Mouse (Mus musculus) urinary bladder, adult 18-20 months (tissue): ENCODE data around the gene Alox12b.

Experiments
- DNase-seq, 2 experiments: peaks; one replicate each; pipeline ENCODE4 v3.0.0; 2022; ENCODE audit warnings: low spot score in 2 of 2, mixed read lengths in 2 of 2

Gene Alox12b

DNA sequence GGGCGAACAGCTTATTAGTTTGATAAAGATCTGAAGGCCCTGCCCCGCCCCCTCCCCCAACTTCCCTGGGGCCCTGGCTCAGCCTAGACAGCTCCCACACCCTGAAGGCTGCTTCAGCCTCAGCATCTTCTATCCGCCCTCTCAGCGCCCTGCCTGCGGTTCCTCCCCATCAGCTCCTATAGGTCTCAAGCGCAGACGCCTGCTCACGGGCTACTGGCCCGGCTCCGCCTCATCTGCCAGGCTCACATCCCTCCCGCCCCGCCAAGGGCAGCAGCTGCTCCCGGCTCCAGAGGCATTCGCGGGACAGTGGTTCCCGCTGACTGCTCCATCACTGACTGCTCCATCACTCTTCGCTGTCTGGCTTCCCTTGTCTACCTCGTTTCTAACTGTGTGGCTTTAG, at the start of gene Alox12b:
TSS of gene Alox12b (plus strand) at position 190 of the 400 bp plus-strand sequence.
- DNase-seq: no peak

GRCm38 (mm10) chr11:69107676-69108075, 49.1 kb upstream of the Alox12b start:
- no peak for DNase-seq

DNA sequence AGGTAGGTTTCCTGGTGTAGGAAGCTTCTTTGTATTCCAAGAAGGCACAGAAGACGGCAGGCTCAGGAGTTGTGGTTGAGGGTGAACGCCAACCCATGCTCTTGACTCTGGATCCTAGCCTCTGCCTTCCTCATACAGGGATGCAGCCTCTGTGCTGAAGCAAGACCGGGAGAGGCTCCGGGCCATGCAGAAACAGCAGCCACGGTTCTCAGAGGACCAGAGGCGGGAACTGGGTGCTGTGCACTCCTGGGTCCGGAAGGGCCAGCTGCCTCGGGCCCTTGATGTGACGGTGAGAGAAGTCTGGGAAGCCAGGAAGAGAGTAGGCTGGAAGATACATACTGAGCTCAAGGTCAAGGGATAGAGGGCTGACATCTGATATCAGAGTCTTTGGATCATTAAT, 48.6 kb upstream of the Alox12b start:
- DNase-seq: no peak

DNA sequence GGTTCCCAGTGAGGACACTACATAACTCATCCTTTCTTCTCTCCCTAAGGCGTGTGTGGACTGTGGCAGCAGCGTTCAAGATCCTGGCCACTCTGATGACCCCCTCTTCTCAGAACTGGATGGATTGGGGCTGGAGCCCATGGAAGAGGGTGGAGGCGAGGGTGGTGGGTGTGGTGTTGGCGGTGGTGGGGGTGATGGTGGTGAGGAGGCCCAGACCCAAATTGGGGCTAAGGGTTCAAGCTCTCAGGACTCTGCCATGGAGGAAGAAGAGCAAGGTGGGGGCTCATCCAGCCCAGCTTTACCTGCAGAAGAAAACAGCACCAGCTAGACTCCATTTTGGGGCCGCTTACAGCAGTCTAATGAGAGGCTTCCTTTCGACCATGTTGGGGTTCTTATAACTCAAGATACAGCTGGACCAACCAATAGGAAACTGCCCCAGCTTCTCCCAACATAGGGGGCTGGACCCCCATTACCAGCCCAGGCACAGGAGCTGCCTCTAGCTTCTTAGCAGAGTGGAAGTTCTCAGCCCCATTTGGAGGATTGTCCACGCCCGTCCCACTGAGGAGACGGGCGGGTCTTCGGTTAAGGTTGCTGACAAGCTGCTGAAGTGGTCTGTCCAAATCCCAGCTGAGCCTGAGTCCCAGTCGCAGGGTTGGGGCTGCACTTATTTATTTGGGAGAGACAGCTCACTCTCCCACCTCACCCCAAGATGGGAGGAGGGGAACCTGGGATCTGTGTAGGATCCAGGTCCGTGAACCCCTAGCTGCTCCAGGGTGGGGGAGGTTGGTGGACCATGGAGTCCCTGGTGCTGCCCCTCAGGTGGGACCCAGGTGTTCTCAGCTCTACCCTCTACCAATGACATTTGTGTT, 47.5 kb upstream of the Alox12b start:
- DNase-seq: no peak

- peak; percentile 79 to 93 for DNase-seq
Measured at GRCm38 (mm10) chr11:69110319-69111046, 46.3 kb upstream of the Alox12b start.

GRCm38 (mm10) chr11:69111051-69111810, 45.6 kb upstream of the Alox12b start:
- DNase-seq: no peak

DNA sequence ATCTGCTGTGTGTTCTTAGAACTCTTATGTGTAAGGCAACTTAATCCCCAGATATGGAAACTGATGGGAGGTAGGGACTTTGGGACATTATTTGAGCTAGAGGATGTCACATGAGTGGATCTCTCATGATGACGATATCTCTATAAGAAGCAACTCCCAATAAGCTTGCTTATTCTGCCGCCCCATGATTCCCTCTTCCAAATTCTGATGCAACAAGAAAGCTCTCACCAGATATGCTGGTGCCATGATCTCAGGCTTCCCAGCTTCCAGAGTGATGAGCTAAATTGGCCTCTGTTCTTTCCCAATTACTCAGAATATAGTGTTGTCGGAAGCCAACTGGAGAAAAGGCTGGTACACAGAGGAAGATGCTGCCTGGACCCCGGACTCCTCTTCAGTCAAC, 44.9 kb upstream of the Alox12b start:
- no peak for DNase-seq

- DNase-seq: no peak
Measured at GRCm38 (mm10) chr11:69114018-69114417, 42.8 kb upstream of the Alox12b start.

DNA sequence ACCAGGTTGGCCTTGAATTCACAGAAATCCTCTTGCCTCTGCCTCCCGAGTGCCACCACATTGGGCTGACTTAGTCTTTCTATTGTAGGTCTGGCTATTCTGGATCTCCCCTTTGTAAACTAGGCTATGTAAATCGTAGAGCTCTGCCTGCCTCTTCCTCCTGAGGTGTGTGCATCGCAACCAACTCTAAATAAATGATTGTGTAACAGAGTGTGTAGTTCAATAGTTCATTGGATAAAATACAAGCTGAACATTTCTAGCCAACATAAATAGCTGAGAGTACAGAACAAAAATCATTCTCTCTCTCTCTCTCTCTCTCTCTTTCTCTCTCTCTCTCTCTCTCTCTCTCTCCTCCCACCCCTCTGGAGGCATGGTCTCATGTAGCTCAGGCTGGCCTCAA, 42.2 kb upstream of the Alox12b start:
- DNase-seq: no peak

DNA sequence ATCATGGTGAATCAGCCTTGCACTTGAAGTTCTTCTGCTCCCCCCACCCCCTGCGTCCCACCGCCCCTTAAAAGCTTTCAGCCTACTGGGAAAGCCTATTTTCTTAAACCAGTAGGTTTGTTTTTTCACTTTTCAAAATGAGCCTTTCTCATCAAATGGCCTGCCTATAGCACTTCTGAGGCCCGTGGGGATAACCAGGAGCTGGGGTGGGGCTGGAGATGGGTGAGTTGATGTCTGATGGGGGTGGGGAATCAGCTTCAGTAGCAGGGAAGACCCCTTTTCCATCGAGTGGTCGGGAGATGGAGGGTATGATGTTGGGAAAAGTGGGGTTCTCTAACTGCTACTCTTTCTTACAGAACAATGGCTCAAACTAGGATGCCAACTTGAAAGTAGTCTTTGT, 39.9 kb upstream of the Alox12b start:
- no peak for DNase-seq

DNA sequence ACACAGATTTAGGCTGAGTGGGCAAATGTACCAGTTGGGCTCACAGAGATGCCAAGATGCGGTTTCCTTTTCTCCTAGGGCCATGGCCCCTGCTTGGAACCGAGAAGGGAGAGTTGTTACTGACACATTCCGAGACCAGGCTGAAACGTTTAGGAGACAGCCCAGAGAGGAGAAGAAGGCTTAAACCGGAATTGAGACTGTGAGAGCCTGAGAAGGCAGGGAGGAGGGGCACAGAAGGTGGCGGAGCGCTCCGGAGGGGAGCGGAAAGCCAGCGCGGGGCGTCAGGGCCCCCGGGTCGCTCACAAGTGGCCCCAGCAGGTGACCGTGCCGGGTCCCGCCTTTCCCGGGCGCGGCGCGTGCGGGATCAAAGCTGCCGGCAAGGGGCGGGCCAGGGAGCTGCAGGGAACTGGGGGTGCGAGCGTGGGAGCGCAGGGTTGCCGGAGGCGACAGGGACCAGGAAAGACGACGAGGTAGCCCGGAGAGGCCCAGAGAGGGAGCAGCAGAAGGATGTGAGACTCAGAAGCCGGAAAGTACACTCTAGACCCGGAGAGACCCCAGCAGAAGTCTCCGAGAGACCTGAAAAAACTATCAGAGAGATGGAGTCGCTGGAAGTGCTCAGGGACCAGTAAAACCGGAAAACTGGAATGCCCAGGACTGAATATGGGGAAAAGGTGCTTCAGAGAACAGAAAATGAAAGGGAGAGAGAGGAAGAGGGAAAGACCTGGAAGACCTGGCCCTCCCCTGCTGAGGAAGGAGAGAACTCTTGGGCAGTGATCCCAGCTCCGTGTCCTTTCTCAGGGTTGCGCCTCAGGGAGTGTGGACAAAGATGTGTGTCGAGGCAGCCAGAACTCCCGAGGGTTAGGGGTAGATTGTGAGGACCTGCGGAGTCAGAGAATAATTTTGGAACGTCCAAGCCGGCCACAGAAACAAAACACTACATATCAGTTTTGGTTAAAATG, 38.8 kb upstream of the Alox12b start:
- peak in 1 of 2 experiments; percentile 77 for DNase-seq

- peak; percentile 83 to 92 for DNase-seq
Measured at GRCm38 (mm10) chr11:69118765-69119164, 38.0 kb upstream of the Alox12b start.

DNA sequence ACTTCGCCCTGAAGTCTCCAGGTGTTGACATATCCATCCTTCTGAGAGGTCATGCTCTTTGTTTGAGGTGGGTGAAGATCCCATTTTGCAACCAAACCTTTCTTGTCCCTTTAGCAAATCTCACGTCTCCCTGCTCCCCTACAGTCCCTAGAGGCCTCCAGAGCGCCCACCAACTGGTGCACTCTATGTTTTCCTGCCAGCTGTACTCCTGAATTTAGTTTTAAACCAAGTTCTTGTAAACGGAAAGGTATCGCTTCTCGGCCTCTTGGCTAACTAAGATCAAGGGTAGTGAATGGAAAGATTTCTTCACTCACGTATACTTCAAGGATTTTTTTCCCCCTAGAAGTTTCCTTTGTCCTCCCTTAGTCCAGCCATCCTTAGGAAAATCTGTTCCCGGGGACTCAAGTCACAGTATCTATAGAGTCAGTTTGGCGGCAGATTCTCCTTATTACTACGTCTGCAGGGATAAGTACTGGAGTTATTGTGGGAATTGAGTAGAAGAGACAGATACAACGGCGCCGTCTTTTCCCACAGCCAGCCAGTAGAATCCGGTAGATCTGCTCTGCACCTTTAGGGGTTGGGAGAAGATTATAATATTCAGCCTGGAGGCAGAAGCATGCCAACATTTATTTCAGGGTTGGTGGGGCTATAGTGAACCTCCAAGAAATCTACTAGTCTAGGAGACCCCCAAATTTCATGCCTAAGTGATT, 37.2 kb upstream of the Alox12b start:
- no peak for DNase-seq

GRCm38 (mm10) chr11:69120221-69121000, 36.4 kb upstream of the Alox12b start, which contains the start of gene Hes7:
Gene Hes7 (plus strand): TSS chr11:69120404.
- DNase-seq: no peak

- DNase-seq: no peak
Measured at GRCm38 (mm10) chr11:69121001-69121740, 35.6 kb upstream of the Alox12b start.

DNA sequence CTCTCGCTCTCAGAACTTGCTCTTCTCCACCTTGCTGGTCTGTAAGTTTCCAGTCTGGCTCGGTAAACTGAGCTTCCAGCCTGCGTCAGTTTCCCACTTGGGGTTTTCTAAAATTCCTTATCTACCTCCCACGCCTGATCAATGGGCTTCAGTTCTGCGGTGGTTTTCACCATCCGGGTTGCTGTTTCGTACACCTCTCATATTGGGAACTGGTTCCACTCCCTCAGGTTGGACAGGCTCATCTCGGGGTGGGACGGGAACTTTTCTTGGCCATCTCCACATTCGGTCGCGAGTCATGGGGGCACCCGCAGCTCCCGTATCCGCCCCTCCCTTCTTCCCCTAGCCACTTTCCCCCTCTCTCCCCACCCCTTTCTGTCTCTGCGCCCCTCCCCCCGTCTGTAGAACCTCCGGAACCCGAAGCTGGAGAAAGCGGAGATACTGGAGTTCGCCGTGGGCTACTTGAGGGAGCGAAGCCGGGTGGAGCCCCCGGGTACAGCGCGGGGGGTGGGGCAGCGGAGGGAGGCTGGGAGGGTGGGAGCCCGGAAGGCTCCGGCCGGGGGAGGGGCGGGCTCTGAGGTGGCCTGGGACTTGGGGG, 35.0 kb upstream of the Alox12b start:
- DNase-seq: no peak

- peak; percentile 79 to 84 for DNase-seq
Measured at GRCm38 (mm10) chr11:69122336-69122951, 34.3 kb upstream of the Alox12b start, which contains the start of gene 9130213A22Rik. Gene 9130213A22Rik (minus strand): TSS chr11:69122589.
